Mouse (Mus musculus) heart, embryonic 14.5 days (tissue): ENCODE data around the gene Rufy4. TPM values are rescaled to one million over a fixed set of nuclear protein-coding genes. Genes with fewer than 3 reads are reported as not detected.
A peak's percentile ranks its signal among the peaks of the same experiment; 100 is the strongest.

Experiments used
- ATAC-seq: fragments of 200-750 bp; cut with Nextera tagmentation; 2 replicates; pipeline ENCODE4 v1.8.0; 2017; ENCODE audit warnings: low read depth, moderate TSS enrichment; ENCODE audit not compliant: insufficient number of reproducible peaks, insufficient read depth, low FRiP score
- H3K27ac ChIP-seq, 2 experiments: fragments of 200-500 bp in 1 of 2; fragments of 300-500 bp in 1 of 2; sonication (generic) in 1 of 2; replicated peaks in 1 of 2; 2 replicates each; pipeline ENCODE4 v1.5.1; 2012 to 2014; ENCODE audit warnings: low read depth in 2 of 2, low read length in 2 of 2, control low read depth in 1 of 2, mild to moderate bottlenecking in 1 of 2, mixed read lengths in 1 of 2; ENCODE audit not compliant: control insufficient read depth in 1 of 2, insufficient read depth in 1 of 2
- H3K27me3 ChIP-seq: fragments of 300-500 bp; sonication (generic); 2 replicates; pipeline ENCODE4 v1.6.1; 2014; ENCODE audit warnings: mild to moderate bottlenecking, low read length, control low read depth; ENCODE audit not compliant: control insufficient read depth, insufficient read depth
- H3K36me3 ChIP-seq: fragments of 300-500 bp; sonication (generic); 2 replicates; pipeline ENCODE4 v1.6.1; 2014; ENCODE audit warnings: mild to moderate bottlenecking, control low read depth, low read length, mixed read lengths; ENCODE audit not compliant: control insufficient read depth, insufficient read depth
- H3K4me1 ChIP-seq, 2 experiments: fragments of 200-500 bp in 1 of 2; fragments of 300-500 bp in 1 of 2; sonication (generic) in 1 of 2; 2 replicates each; pipeline ENCODE4 v1.6.1; 2012 to 2014; ENCODE audit warnings: low read length in 2 of 2, control low read depth in 1 of 2, mixed read lengths in 1 of 2; ENCODE audit not compliant: control insufficient read depth in 2 of 2, insufficient read depth in 2 of 2
- H3K4me2 ChIP-seq: fragments of 300-500 bp; sonication (generic); 2 replicates; pipeline ENCODE4 v1.6.1; 2014; ENCODE audit warnings: mild to moderate bottlenecking, low read length
- H3K4me3 ChIP-seq, 2 experiments: fragments of 200-500 bp in 1 of 2; fragments of 300-500 bp in 1 of 2; sonication (generic) in 1 of 2; 2 replicates each; pipeline ENCODE4 v1.5.1; 2012 to 2014; ENCODE audit warnings: low read length in 2 of 2, mild to moderate bottlenecking in 2 of 2, control low read depth in 1 of 2, low read depth in 1 of 2, moderate library complexity in 1 of 2; ENCODE audit not compliant: control insufficient read depth in 1 of 2, insufficient read depth in 1 of 2
- H3K9ac ChIP-seq: fragments of 300-500 bp; sonication (generic); 2 replicates; pipeline ENCODE4 v1.6.1; 2014; ENCODE audit warnings: mild to moderate bottlenecking, low read length
- H3K9me3 ChIP-seq: fragments of 300-500 bp; sonication (generic); 2 replicates; pipeline ENCODE4 v1.6.1; 2016; ENCODE audit warnings: low read length, control low read depth; ENCODE audit not compliant: control insufficient read depth
- WGBS: fragments of 180-500 bp; shearing (Covaris S2); extraction: QIAGEN DNeasy Blood & Tissue Kit; methylation state at CpG from one replicate; pipeline ENCODE4 v1.1.7; 2014; 5-methylcytosine and 5-hydroxymethylcytosine counted together
- polyA plus RNA-seq: library from polyadenylated mRNA; unstranded; fragments of >200 nt; fragmentation: Nextera tagmentation; extraction: Ambion mirVana; gene quantifications from 2 replicates; pipeline ENCODE4 v1.2.1, GENCODE M21; 2014

The Rufy4 gene
- polyA plus RNA-seq, 1 experiment from 2014 or later, result 0.22 TPM

DNA sequence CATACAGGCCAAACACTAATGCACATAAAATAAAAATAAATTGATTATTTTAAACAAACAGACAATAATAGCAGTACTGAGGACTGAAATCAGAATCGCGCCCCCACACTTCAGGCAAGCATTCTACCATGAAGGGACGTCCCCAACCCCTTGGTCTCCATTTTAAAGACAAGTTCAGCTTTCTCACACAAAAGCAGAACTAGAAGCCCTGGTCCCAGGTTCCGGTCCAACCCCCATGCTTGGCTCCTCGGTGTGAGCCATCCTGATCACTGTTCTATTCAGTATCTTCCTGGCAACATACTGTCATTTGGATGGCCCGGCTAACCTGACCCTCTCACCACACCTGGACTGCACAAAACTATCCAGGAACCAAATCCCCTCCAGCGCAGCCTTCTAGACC lies 39.8 kb upstream of the Rufy4 start:
- H3K4me2 ChIP-seq, result no peak overlapping the region
- H3K4me1 ChIP-seq, result peaks cover 36 to 43% of the 10 kb centered on the region in 2 experiments
- no peak overlapping the region for H3K4me3 ChIP-seq
- no peak overlapping the region; the same call in 1 of the 2 replicates for H3K9ac ChIP-seq
- no peaks in the 10 kb centered on the region for H3K36me3 ChIP-seq
- H3K27ac ChIP-seq, result no peak overlapping the region
- WGBS, result 90% methylated on average over 7 of the region's 7 CpGs
- no peaks in the 10 kb centered on the region for H3K9me3 ChIP-seq
- no peaks in the 10 kb centered on the region for H3K27me3 ChIP-seq
- no peak for ATAC-seq

DNA sequence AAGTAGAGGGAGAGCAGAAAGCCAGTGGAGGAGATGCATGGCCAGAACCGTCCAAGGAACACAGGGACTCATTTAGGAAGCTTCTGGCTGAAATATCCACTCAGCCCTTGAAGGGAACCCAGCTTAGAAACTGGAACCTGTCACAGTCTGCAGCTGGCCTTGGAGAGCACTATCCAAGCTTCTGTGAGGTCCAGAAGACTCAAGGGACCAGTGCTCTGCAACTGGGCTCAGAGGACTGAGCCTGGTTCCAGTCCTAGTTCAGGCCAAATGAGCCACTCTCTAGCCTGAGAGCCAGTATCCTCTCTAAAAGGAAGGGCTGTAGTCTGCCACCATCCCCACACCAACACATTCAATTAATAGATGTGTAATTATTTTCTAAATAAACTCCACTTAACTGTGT lies 36.8 kb upstream of the Rufy4 start:
- ATAC-seq, result no peak

GRCm38 (mm10) chr1:74090329-74090728 lies 35.0 kb upstream of the Rufy4 start:
- H3K4me1 ChIP-seq, result peaks cover 26 to 30% of the 10 kb centered on the region in 2 experiments
- H3K27me3 ChIP-seq, result no peaks in the 10 kb centered on the region
- peak overlapping the region; percentile 49 for H3K4me2 ChIP-seq
- H3K27ac ChIP-seq, result no peak overlapping the region
- H3K4me3 ChIP-seq, result peak overlapping the region; percentile 16 to 25; a peak in 3 of 4 replicates
- no peak for ATAC-seq
- peak overlapping the region; percentile 56; the same call in 1 of the 2 replicates for H3K9ac ChIP-seq
- H3K9me3 ChIP-seq, result no peaks in the 10 kb centered on the region
- no peaks in the 10 kb centered on the region for H3K36me3 ChIP-seq
- 44% methylated on average over 7 of the region's 7 CpGs for WGBS

More for the DNA sequence above, 36.8 kb upstream of the Rufy4 start:
- Histone ChIP-seq H3K27ac (no peak overlapping the region), H3K9me3 (no peaks in the 10 kb centered on the region), H3K4me3 (no peak overlapping the region), H3K4me2 (no peak overlapping the region), H3K4me1 (peaks cover 29 to 36% of the 10 kb centered on the region in 2 experiments), H3K36me3 (no peaks in the 10 kb centered on the region), H3K27me3 (no peaks in the 10 kb centered on the region), H3K9ac (no peak overlapping the region)
- 88% methylated on average over 1 of the region's 1 CpGs for WGBS

GRCm38 (mm10) chr1:74091138-74091537 lies 34.2 kb upstream of the Rufy4 start:
- ATAC-seq, result no peak
- no peaks in the 10 kb centered on the region for H3K27me3 ChIP-seq
- H3K4me1 ChIP-seq, result peaks cover 33 to 36% of the 10 kb centered on the region in 2 experiments
- no peaks in the 10 kb centered on the region for H3K36me3 ChIP-seq
- peak overlapping the region; percentile 49 for H3K4me2 ChIP-seq
- H3K4me3 ChIP-seq, result peak overlapping the region; percentile 16 to 25
- WGBS, result 23% methylated on average over 6 of the region's 7 CpGs
- H3K27ac ChIP-seq, result peak overlapping the region; percentile 73 to 83
- H3K9me3 ChIP-seq, result no peaks in the 10 kb centered on the region
- H3K9ac ChIP-seq, result peak overlapping the region; percentile 56

GRCm38 (mm10) chr1:74091611-74092224 lies 33.6 kb upstream of the Rufy4 start:
- no peak for ATAC-seq
- H3K27ac ChIP-seq, result peak overlapping the region; percentile 73 to 83
- 42% methylated on average over 6 of the region's 6 CpGs for whole genome bisulfite sequencing
- H3K4me3 ChIP-seq, result no peak overlapping the region
- H3K27me3 ChIP-seq, result 0 out of 2 replicates have a peak, but pooled peaks cover under 1% of the 10 kb centered on the region
- peak overlapping the region; percentile 47; the same call in 1 of the 2 replicates for H3K9ac ChIP-seq
- H3K9me3 ChIP-seq, result no peaks in the 10 kb centered on the region
- no peak overlapping the region for H3K4me2 ChIP-seq
- H3K36me3 ChIP-seq, result no peaks in the 10 kb centered on the region
- peaks cover 33 to 37% of the 10 kb centered on the region in 2 experiments for H3K4me1 ChIP-seq

DNA sequence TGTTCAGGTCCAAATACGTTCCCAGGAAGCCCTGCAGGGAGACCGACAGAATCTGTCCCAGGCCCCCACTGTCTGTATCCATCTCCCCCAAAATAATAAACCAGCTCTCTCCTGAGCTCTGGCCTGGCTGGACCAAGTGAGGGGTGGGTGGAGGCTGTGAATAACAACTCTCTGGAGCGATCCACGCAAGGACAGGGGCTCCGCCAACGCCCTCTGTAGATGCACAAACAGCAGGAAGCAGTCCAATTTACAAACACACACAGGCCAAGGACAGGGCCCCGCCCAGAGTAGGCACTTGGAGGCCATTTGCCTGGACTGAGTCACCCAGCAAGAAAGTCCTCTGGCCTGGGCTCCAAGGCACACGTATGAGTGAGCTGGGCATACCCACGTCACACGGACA lies 33.1 kb upstream of the Rufy4 start:
- WGBS, result 63% methylated on average over 10 of the region's 10 CpGs
- Histone ChIP-seq H3K4me1 (peaks cover 33 to 37% of the 10 kb centered on the region in 2 experiments), H3K27ac (peak overlapping the region; percentile 35 to 37; a peak in 3 of 4 replicates), H3K9me3 (no peaks in the 10 kb centered on the region), H3K4me2 (no peak overlapping the region), H3K27me3 (peaks cover 5% of the 10 kb centered on the region), H3K9ac (no peak overlapping the region), H3K4me3 (no peak overlapping the region), H3K36me3 (no peaks in the 10 kb centered on the region)
- no peak for ATAC-seq

- H3K36me3 ChIP-seq, result no peaks in the 10 kb centered on the region
- no peak for ATAC-seq
- H3K27ac ChIP-seq, result no peak overlapping the region
- no peak overlapping the region for H3K4me2 ChIP-seq
- no peak overlapping the region for H3K4me3 ChIP-seq
- peaks cover 9% of the 10 kb centered on the region for H3K27me3 ChIP-seq
- H3K9me3 ChIP-seq, result no peaks in the 10 kb centered on the region
- H3K9ac ChIP-seq, result no peak overlapping the region
- peaks cover 39 to 46% of the 10 kb centered on the region in 2 experiments for H3K4me1 ChIP-seq
- WGBS, result 63% methylated on average over 5 of the region's 5 CpGs
Observed at GRCm38 (mm10) chr1:74093447-74093846, 31.9 kb upstream of the Rufy4 start.
